Mouse (Mus musculus) erythroblast, embryonic 14.5 days (primary cell): ENCODE results near the gene Mettl1.

ENCODE experiments used
- GATA1 ChIP-seq: IDR thresholded peaks from 2 replicates; pipeline ENCODE4 v1.6.1; 2012; ENCODE audit warnings: low read length, inconsistent platforms, mixed read lengths
- TAL1 ChIP-seq: IDR thresholded peaks from 3 replicates; pipeline ENCODE4 v1.6.1; 2012; ENCODE audit warnings: low read length, inconsistent platforms, mixed read lengths

- TF ChIP-seq GATA1: no peak
- TF ChIP-seq TAL1: no peak
Observed at GRCm38 (mm10) chr10:127070190-127071121, 29.2 kb downstream of the Mettl1 start, which contains the start of gene Tspan31.
